Mouse (Mus musculus): ENCODE measurements around the gene Rbm19. TPM values are rescaled to one million over a fixed set of nuclear protein-coding genes. Genes with fewer than 3 reads are reported as not detected.

Gene Rbm19
- polyA plus RNA-seq, 1 experiment from 2014 or later, result 8.8 TPM

DNA sequence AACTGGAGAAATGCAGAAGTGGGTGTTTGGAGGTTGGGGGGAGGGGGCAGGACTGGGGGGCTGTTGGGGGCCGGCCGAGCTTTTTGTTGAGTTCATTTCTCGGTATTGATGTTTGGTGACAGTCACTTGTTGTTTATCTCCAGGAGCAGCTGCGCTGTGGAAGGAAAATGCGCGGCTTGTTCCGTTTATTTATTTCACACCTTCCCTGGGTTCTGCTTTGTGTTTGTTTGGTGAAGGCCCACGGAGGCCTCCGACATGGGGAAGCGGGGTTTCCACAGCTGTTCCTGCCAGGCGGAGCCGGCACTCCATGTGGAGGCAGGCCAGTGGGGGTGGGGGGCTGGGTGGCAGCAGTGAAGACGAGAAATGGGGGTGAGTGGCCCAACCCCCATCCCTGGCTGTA, 78.7 kb downstream of the Rbm19 start:
- H3K4me3 ChIP-seq (ENCODE audit: low read depth, low read length), result no peak overlapping the region
- H3K36me3 ChIP-seq (ENCODE audit: control insufficient read depth, insufficient read depth), result peaks cover under 1% of the 10 kb centered on the region
- no peak for ATAC-seq (ENCODE audit: low read depth)
- no peaks in the 10 kb centered on the region for H3K27me3 ChIP-seq (ENCODE audit: control insufficient read depth, insufficient read depth, low read depth, low read length)
- no peak overlapping the region for H3K9ac ChIP-seq (ENCODE audit: low read depth, low read length)
- H3K9me3 ChIP-seq (replicated peaks; ENCODE audit: control insufficient read depth, low read length), result no peaks in the 10 kb centered on the region
- H3K4me1 ChIP-seq (ENCODE audit: control insufficient read depth, low read depth, low read length), result no peaks in the 10 kb centered on the region
- no peak overlapping the region for H3K4me2 ChIP-seq (ENCODE audit: low read depth, low read length)
- 23% methylated on average over 13 of the region's 13 CpGs for WGBS (ENCODE audit: insufficient replicate concordance)
- no peak overlapping the region for H3K27ac ChIP-seq (ENCODE audit: low read length)

DNA sequence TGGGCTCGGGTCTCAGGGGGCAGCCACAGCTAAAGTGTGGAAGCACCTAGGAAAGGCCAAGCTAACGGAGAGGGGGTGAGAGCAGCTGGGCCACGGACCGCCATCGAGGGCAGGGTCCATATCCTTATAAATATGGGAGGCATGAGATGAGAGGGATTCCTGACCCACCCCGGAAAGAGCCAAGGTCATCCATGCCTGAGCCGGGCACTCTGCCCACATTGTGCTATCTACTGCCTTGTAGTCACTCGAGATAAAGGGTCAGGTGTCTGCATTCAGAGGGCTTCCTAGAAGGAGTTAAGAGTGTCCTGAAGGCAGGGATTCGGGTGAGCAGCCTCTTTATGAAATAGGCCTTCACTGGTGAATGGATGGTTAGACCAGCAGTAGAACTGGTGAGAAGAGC, 80.6 kb downstream of the Rbm19 start:
- no peak for ATAC-seq (ENCODE audit: low read depth)
- Histone ChIP-seq H3K36me3 (ENCODE audit: control insufficient read depth, insufficient read depth) (peaks cover 3% of the 10 kb centered on the region), H3K9me3 (replicated peaks; ENCODE audit: control insufficient read depth, low read length) (no peaks in the 10 kb centered on the region), H3K27me3 (ENCODE audit: control insufficient read depth, insufficient read depth, low read depth, low read length) (no peaks in the 10 kb centered on the region), H3K27ac (ENCODE audit: low read length) (no peak overlapping the region), H3K9ac (ENCODE audit: low read depth, low read length) (no peak overlapping the region), H3K4me1 (ENCODE audit: control insufficient read depth, low read depth, low read length) (no peaks in the 10 kb centered on the region), H3K4me2 (ENCODE audit: low read depth, low read length) (no peak overlapping the region), H3K4me3 (ENCODE audit: low read depth, low read length) (no peak overlapping the region)
- WGBS (ENCODE audit: insufficient replicate concordance), result 64% methylated on average over 9 of the region's 9 CpGs

- H3K4me2 ChIP-seq (ENCODE audit: low read depth, low read length), result no peak overlapping the region
- H3K9me3 ChIP-seq (replicated peaks; ENCODE audit: control insufficient read depth, low read length), result no peaks in the 10 kb centered on the region
- H3K36me3 ChIP-seq (ENCODE audit: control insufficient read depth, insufficient read depth), result peaks cover 3% of the 10 kb centered on the region
- 82% methylated on average over 10 of the region's 10 CpGs for WGBS (ENCODE audit: insufficient replicate concordance)
- no peak for ATAC-seq (ENCODE audit: low read depth)
- no peak overlapping the region for H3K9ac ChIP-seq (ENCODE audit: low read depth, low read length)
- H3K4me3 ChIP-seq (ENCODE audit: low read depth, low read length), result no peak overlapping the region
- no peak overlapping the region for H3K27ac ChIP-seq (ENCODE audit: low read length)
- no peaks in the 10 kb centered on the region for H3K27me3 ChIP-seq (ENCODE audit: control insufficient read depth, insufficient read depth, low read depth, low read length)
- no peaks in the 10 kb centered on the region for H3K4me1 ChIP-seq (ENCODE audit: control insufficient read depth, low read depth, low read length)
Observed at GRCm38 (mm10) chr5:120197813-120198387, 81.6 kb downstream of the Rbm19 start.

DNA sequence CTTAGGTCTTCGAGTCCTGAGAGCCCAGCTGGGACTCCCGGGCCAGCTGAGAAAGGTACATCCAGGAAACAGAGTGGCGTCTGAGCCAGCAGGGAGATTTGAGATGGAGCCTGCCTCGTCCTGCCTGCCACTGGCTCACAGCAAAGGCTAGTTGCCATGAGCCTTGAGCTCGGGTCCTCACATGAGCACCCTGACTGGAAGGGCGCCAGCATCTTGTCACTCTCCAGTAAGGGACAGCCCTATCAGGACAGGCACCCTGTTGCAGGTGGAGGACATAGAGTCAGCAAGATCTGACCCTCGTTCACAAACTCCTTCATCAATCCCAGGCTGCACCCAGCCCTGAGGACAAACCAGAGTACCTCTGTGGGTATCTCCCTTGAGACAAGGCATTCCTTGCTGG, 83.6 kb downstream of the Rbm19 start:
- 71% methylated on average over 7 of the region's 7 CpGs for WGBS (ENCODE audit: insufficient replicate concordance)
- no peaks in the 10 kb centered on the region for H3K4me1 ChIP-seq (ENCODE audit: control insufficient read depth, low read depth, low read length)
- H3K4me2 ChIP-seq (ENCODE audit: low read depth, low read length), result no peak overlapping the region
- ATAC-seq (ENCODE audit: low read depth), result no peak
- peaks cover 3% of the 10 kb centered on the region for H3K36me3 ChIP-seq (ENCODE audit: control insufficient read depth, insufficient read depth)
- no peak overlapping the region for H3K9ac ChIP-seq (ENCODE audit: low read depth, low read length)
- no peaks in the 10 kb centered on the region for H3K27me3 ChIP-seq (ENCODE audit: control insufficient read depth, insufficient read depth, low read depth, low read length)
- no peaks in the 10 kb centered on the region for H3K9me3 ChIP-seq (replicated peaks; ENCODE audit: control insufficient read depth, low read length)
- no peak overlapping the region for H3K27ac ChIP-seq (ENCODE audit: low read length)
- no peak overlapping the region for H3K4me3 ChIP-seq (ENCODE audit: low read depth, low read length)

DNA sequence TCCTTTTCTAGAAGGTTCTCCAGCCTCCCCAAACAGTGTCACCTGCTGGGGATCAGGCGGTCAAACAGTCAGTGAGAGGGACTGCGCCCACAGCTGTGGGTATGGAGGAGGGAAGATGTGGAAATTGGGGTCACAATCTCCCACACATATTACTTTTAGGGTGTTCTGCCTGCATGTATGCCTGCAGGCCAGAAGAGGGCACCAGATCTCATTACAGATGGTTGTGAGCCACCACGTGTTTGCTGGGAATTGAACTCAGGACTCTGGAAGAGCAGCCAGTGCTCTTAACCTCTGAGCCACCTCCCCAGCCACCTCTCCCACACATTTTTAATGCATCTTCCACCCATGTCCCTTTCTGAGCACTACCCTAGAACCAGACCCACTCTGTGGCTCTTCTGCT, 88.1 kb downstream of the Rbm19 start:
- 59% methylated on average over 3 of the region's 3 CpGs for WGBS (ENCODE audit: insufficient replicate concordance)
- ATAC-seq (ENCODE audit: low read depth), result no peak
- Histone ChIP-seq H3K27ac (ENCODE audit: low read length) (no peak overlapping the region), H3K4me2 (ENCODE audit: low read depth, low read length) (no peak overlapping the region), H3K36me3 (ENCODE audit: control insufficient read depth, insufficient read depth) (peaks cover 3% of the 10 kb centered on the region), H3K9me3 (replicated peaks; ENCODE audit: control insufficient read depth, low read length) (no peaks in the 10 kb centered on the region), H3K27me3 (ENCODE audit: control insufficient read depth, insufficient read depth, low read depth, low read length) (no peaks in the 10 kb centered on the region), H3K4me3 (ENCODE audit: low read depth, low read length) (no peak overlapping the region), H3K9ac (ENCODE audit: low read depth, low read length) (no peak overlapping the region), H3K4me1 (ENCODE audit: control insufficient read depth, low read depth, low read length) (no peaks in the 10 kb centered on the region)

DNA sequence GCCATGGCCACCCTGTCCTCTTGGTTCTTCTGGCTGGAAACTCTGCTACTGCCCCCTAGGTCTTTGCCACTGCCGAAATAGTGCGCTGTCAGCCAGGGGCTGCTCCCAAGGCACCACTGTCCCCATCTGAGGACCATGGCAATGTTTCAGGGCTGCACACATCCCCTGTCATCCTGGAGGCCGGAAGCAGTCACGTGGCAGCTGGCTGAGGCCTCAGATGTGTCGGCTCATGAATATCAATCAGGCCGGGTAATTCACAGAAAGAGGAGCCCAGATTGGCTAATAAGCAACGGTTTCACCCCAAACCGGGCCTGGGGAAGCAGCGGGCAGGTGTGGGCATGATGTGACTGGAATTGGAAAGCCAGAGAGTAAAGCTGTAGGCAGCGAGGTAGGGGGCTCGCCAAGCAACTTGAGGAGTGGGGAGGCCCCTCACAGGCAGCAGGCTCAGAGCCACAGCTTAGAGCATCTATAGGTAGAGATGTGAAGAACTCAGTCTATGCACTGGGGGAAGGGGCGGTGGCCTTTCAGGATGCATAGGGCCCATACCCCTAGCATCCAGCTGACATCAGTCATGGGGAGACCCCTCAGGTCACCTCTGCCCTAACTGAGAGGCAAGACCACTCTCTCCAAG, 90.2 kb downstream of the Rbm19 start:
- WGBS (ENCODE audit: insufficient replicate concordance), result 49% methylated on average over 12 of the region's 12 CpGs
- ATAC-seq (ENCODE audit: low read depth), result no peak

GRCm38 (mm10) chr5:120207492-120207891, 91.2 kb downstream of the Rbm19 start:
- Histone ChIP-seq H3K9ac (ENCODE audit: low read depth, low read length) (no peak overlapping the region), H3K27ac (ENCODE audit: low read length) (no peak overlapping the region), H3K9me3 (replicated peaks; ENCODE audit: control insufficient read depth, low read length) (no peaks in the 10 kb centered on the region), H3K4me3 (ENCODE audit: low read depth, low read length) (no peak overlapping the region), H3K27me3 (ENCODE audit: control insufficient read depth, insufficient read depth, low read depth, low read length) (peaks cover 5% of the 10 kb centered on the region), H3K4me2 (ENCODE audit: low read depth, low read length) (no peak overlapping the region), H3K36me3 (ENCODE audit: control insufficient read depth, insufficient read depth) (no peaks in the 10 kb centered on the region), H3K4me1 (ENCODE audit: control insufficient read depth, low read depth, low read length) (no peaks in the 10 kb centered on the region)
- WGBS (ENCODE audit: insufficient replicate concordance), result 65% methylated on average over 4 of the region's 4 CpGs
- no peak for ATAC-seq (ENCODE audit: low read depth)

More for the DNA sequence above, 90.2 kb downstream of the Rbm19 start:
- H3K27me3 ChIP-seq (ENCODE audit: control insufficient read depth, insufficient read depth, low read depth, low read length), result peaks cover 5% of the 10 kb centered on the region
- no peak overlapping the region for H3K9ac ChIP-seq (ENCODE audit: low read depth, low read length)
- no peak overlapping the region for H3K27ac ChIP-seq (ENCODE audit: low read length)
- H3K36me3 ChIP-seq (ENCODE audit: control insufficient read depth, insufficient read depth), result no peaks in the 10 kb centered on the region
- H3K4me3 ChIP-seq (ENCODE audit: low read depth, low read length), result no peak overlapping the region
- H3K4me2 ChIP-seq (ENCODE audit: low read depth, low read length), result no peak overlapping the region
- H3K9me3 ChIP-seq (replicated peaks; ENCODE audit: control insufficient read depth, low read length), result no peaks in the 10 kb centered on the region
- H3K4me1 ChIP-seq (ENCODE audit: control insufficient read depth, low read depth, low read length), result no peaks in the 10 kb centered on the region

- H3K9ac ChIP-seq (ENCODE audit: low read depth, low read length), result no peak overlapping the region
- ATAC-seq (ENCODE audit: low read depth), result no peak
- H3K27me3 ChIP-seq (ENCODE audit: control insufficient read depth, insufficient read depth, low read depth, low read length), result peaks cover 5% of the 10 kb centered on the region
- H3K4me1 ChIP-seq (ENCODE audit: control insufficient read depth, low read depth, low read length), result no peaks in the 10 kb centered on the region
- H3K4me2 ChIP-seq (ENCODE audit: low read depth, low read length), result no peak overlapping the region
- 20% methylated on average over 11 of the region's 11 CpGs for WGBS (ENCODE audit: insufficient replicate concordance)
- no peak overlapping the region for H3K27ac ChIP-seq (ENCODE audit: low read length)
- H3K4me3 ChIP-seq (ENCODE audit: low read depth, low read length), result no peak overlapping the region
- H3K9me3 ChIP-seq (replicated peaks; ENCODE audit: control insufficient read depth, low read length), result no peaks in the 10 kb centered on the region
- no peaks in the 10 kb centered on the region for H3K36me3 ChIP-seq (ENCODE audit: control insufficient read depth, insufficient read depth)
Observed at GRCm38 (mm10) chr5:120210668-120211067, 94.4 kb downstream of the Rbm19 start.

GRCm38 (mm10) chr5:120211182-120211581, 94.9 kb downstream of the Rbm19 start:
- Histone ChIP-seq H3K9me3 (replicated peaks; ENCODE audit: control insufficient read depth, low read length) (no peaks in the 10 kb centered on the region), H3K4me3 (ENCODE audit: low read depth, low read length) (no peak overlapping the region), H3K4me2 (ENCODE audit: low read depth, low read length) (no peak overlapping the region), H3K4me1 (ENCODE audit: control insufficient read depth, low read depth, low read length) (no peaks in the 10 kb centered on the region), H3K27me3 (ENCODE audit: control insufficient read depth, insufficient read depth, low read depth, low read length) (peaks cover 5% of the 10 kb centered on the region), H3K36me3 (ENCODE audit: control insufficient read depth, insufficient read depth) (no peaks in the 10 kb centered on the region), H3K9ac (ENCODE audit: low read depth, low read length) (no peak overlapping the region), H3K27ac (ENCODE audit: low read length) (no peak overlapping the region)
- WGBS (ENCODE audit: insufficient replicate concordance), result 13% methylated on average over 17 of the region's 17 CpGs
- no peak for ATAC-seq (ENCODE audit: low read depth)

Data from liver, embryonic 16.5 days (tissue).